Mouse (Mus musculus): ENCODE data around the gene Scgn. TPM values are rescaled to one million over a fixed set of nuclear protein-coding genes. Genes with fewer than 3 reads are reported as not detected.

Scgn gene
- polyA plus RNA-seq, 1 experiment: not detected

- Histone ChIP-seq H3K4me3 (no peak overlapping the region), H3K27me3 (ENCODE audit: control insufficient read depth, insufficient read depth, insufficient read length) (no peaks in the 10 kb centered on the region), H3K36me3 (ENCODE audit: control insufficient read depth, insufficient read depth) (no peaks in the 10 kb centered on the region), H3K79me2 (ENCODE audit: control insufficient read depth, insufficient read depth) (no peaks in the 10 kb centered on the region), H3K4me2 (ENCODE audit: low read depth) (no peak overlapping the region), H3ac (ENCODE audit: control insufficient read depth, insufficient read length) (no peak overlapping the region)
- TF ChIP-seq SRF (IDR thresholded peaks at IDR 0.05; ENCODE audit: control insufficient read depth, insufficient read length, low read depth) (no peak), E2F4 (IDR thresholded peaks at IDR 0.05; ENCODE audit: insufficient read depth) (no peak), USF1 (IDR thresholded peaks at IDR 0.05; ENCODE audit: low read depth) (no peak), MYOD1 (IDR thresholded peaks at IDR 0.05; ENCODE audit: control insufficient read depth in 1 of 3, insufficient read length in 2 of 3, low read depth in 2 of 3) (no peak), MAX (IDR thresholded peaks at IDR 0.05; ENCODE audit: low read depth) (no peak), POLR2A (IDR thresholded peaks at IDR 0.05; ENCODE audit: insufficient read length, low read depth) (no peak), POLR2AphosphoS2 (IDR thresholded peaks at IDR 0.05; ENCODE audit: insufficient read length, low read depth) (no peak), REST (IDR thresholded peaks at IDR 0.05; ENCODE audit: insufficient read depth, insufficient read length) (no peak), TCF12 (IDR thresholded peaks at IDR 0.05; ENCODE audit: insufficient read depth, poor library complexity, severe bottlenecking) (no peak), CEBPB (IDR thresholded peaks at IDR 0.05; ENCODE audit: insufficient read depth, poor library complexity, severe bottlenecking) (no peak), MYOG (IDR thresholded peaks at IDR 0.05; ENCODE audit: control insufficient read depth in 1 of 3, insufficient read depth in 1 of 3, insufficient read length in 2 of 3, low read depth in 2 of 3) (no peak), TCF3 (IDR thresholded peaks at IDR 0.05; ENCODE audit: insufficient read length, low read depth) (no peak)
Measured at GRCm38 (mm10) chr13:23972271-23972670, 18.7 kb downstream of the Scgn start.

- Histone ChIP-seq H3K36me3 (ENCODE audit: control insufficient read depth, insufficient read depth) (no peaks in the 10 kb centered on the region), H3K27me3 (ENCODE audit: control insufficient read depth, insufficient read depth, insufficient read length) (no peaks in the 10 kb centered on the region), H3ac (ENCODE audit: control insufficient read depth, insufficient read length) (no peak overlapping the region), H3K4me3 (no peak overlapping the region), H3K79me2 (ENCODE audit: control insufficient read depth, insufficient read depth) (no peaks in the 10 kb centered on the region), H3K4me2 (ENCODE audit: low read depth) (no peak overlapping the region)
- TF ChIP-seq POLR2A (IDR thresholded peaks at IDR 0.05; ENCODE audit: insufficient read length, low read depth) (no peak), TCF12 (IDR thresholded peaks at IDR 0.05; ENCODE audit: insufficient read depth, poor library complexity, severe bottlenecking) (no peak), E2F4 (IDR thresholded peaks at IDR 0.05; ENCODE audit: insufficient read depth) (no peak), POLR2AphosphoS2 (IDR thresholded peaks at IDR 0.05; ENCODE audit: insufficient read length, low read depth) (no peak), MYOG (IDR thresholded peaks at IDR 0.05; ENCODE audit: control insufficient read depth in 1 of 3, insufficient read depth in 1 of 3, insufficient read length in 2 of 3, low read depth in 2 of 3) (no peak), USF1 (IDR thresholded peaks at IDR 0.05; ENCODE audit: low read depth) (no peak), MAX (IDR thresholded peaks at IDR 0.05; ENCODE audit: low read depth) (no peak), SRF (IDR thresholded peaks at IDR 0.05; ENCODE audit: control insufficient read depth, insufficient read length, low read depth) (no peak), MYOD1 (IDR thresholded peaks at IDR 0.05; ENCODE audit: control insufficient read depth in 1 of 3, insufficient read length in 2 of 3, low read depth in 2 of 3) (no peak), REST (IDR thresholded peaks at IDR 0.05; ENCODE audit: insufficient read depth, insufficient read length) (no peak), CEBPB (IDR thresholded peaks at IDR 0.05; ENCODE audit: insufficient read depth, poor library complexity, severe bottlenecking) (no peak), TCF3 (IDR thresholded peaks at IDR 0.05; ENCODE audit: insufficient read length, low read depth) (no peak)
Measured at GRCm38 (mm10) chr13:23971870-23972269, 19.1 kb downstream of the Scgn start.

GRCm38 (mm10) chr13:23964909-23965308 is 26.1 kb downstream of the Scgn start:
- H3K27me3 ChIP-seq (ENCODE audit: control insufficient read depth, insufficient read depth, insufficient read length): peaks cover 11% of the 10 kb centered on the region
- no peak overlapping the region for H3K4me3 ChIP-seq
- TF ChIP-seq MAX (IDR thresholded peaks at IDR 0.05; ENCODE audit: low read depth): no peak
- TF ChIP-seq TCF12 (IDR thresholded peaks at IDR 0.05; ENCODE audit: insufficient read depth, poor library complexity, severe bottlenecking): no peak
- no peak for TF ChIP-seq POLR2A (IDR thresholded peaks at IDR 0.05; ENCODE audit: insufficient read length, low read depth)
- no peak for TF ChIP-seq REST (IDR thresholded peaks at IDR 0.05; ENCODE audit: insufficient read depth, insufficient read length)
- TF ChIP-seq CEBPB (IDR thresholded peaks at IDR 0.05; ENCODE audit: insufficient read depth, poor library complexity, severe bottlenecking): no peak
- TF ChIP-seq TCF3 (IDR thresholded peaks at IDR 0.05; ENCODE audit: insufficient read length, low read depth): no peak
- TF ChIP-seq USF1 (IDR thresholded peaks at IDR 0.05; ENCODE audit: low read depth): no peak
- no peak for TF ChIP-seq POLR2AphosphoS2 (IDR thresholded peaks at IDR 0.05; ENCODE audit: insufficient read length, low read depth)
- no peak for TF ChIP-seq MYOD1 (IDR thresholded peaks at IDR 0.05; ENCODE audit: control insufficient read depth in 1 of 3, insufficient read length in 2 of 3, low read depth in 2 of 3)
- TF ChIP-seq E2F4 (IDR thresholded peaks at IDR 0.05; ENCODE audit: insufficient read depth): no peak
- no peak for TF ChIP-seq MYOG (IDR thresholded peaks at IDR 0.05; ENCODE audit: control insufficient read depth in 1 of 3, insufficient read depth in 1 of 3, insufficient read length in 2 of 3, low read depth in 2 of 3)
- TF ChIP-seq SRF (IDR thresholded peaks at IDR 0.05; ENCODE audit: control insufficient read depth, insufficient read length, low read depth): no peak
- H3K36me3 ChIP-seq (ENCODE audit: control insufficient read depth, insufficient read depth): no peaks in the 10 kb centered on the region
- H3K4me2 ChIP-seq (ENCODE audit: low read depth): no peak overlapping the region
- no peak overlapping the region for H3ac ChIP-seq (ENCODE audit: control insufficient read depth, insufficient read length)
- H3K79me2 ChIP-seq (ENCODE audit: control insufficient read depth, insufficient read depth): no peaks in the 10 kb centered on the region

- H3K79me2 ChIP-seq (ENCODE audit: control insufficient read depth, insufficient read depth): no peaks in the 10 kb centered on the region
- no peak for TF ChIP-seq MYOG (IDR thresholded peaks at IDR 0.05; ENCODE audit: control insufficient read depth in 1 of 3, insufficient read depth in 1 of 3, insufficient read length in 2 of 3, low read depth in 2 of 3)
- TF ChIP-seq E2F4 (IDR thresholded peaks at IDR 0.05; ENCODE audit: insufficient read depth): no peak
- no peak for TF ChIP-seq SRF (IDR thresholded peaks at IDR 0.05; ENCODE audit: control insufficient read depth, insufficient read length, low read depth)
- TF ChIP-seq TCF12 (IDR thresholded peaks at IDR 0.05; ENCODE audit: insufficient read depth, poor library complexity, severe bottlenecking): no peak
- TF ChIP-seq POLR2AphosphoS2 (IDR thresholded peaks at IDR 0.05; ENCODE audit: insufficient read length, low read depth): no peak
- TF ChIP-seq MAX (IDR thresholded peaks at IDR 0.05; ENCODE audit: low read depth): no peak
- TF ChIP-seq CEBPB (IDR thresholded peaks at IDR 0.05; ENCODE audit: insufficient read depth, poor library complexity, severe bottlenecking): no peak
- TF ChIP-seq USF1 (IDR thresholded peaks at IDR 0.05; ENCODE audit: low read depth): no peak
- TF ChIP-seq POLR2A (IDR thresholded peaks at IDR 0.05; ENCODE audit: insufficient read length, low read depth): no peak
- TF ChIP-seq MYOD1 (IDR thresholded peaks at IDR 0.05; ENCODE audit: control insufficient read depth in 1 of 3, insufficient read length in 2 of 3, low read depth in 2 of 3): no peak
- no peak overlapping the region for H3K4me2 ChIP-seq (ENCODE audit: low read depth)
- no peak overlapping the region for H3ac ChIP-seq (ENCODE audit: control insufficient read depth, insufficient read length)
- H3K36me3 ChIP-seq (ENCODE audit: control insufficient read depth, insufficient read depth): no peaks in the 10 kb centered on the region
- peaks cover 11% of the 10 kb centered on the region for H3K27me3 ChIP-seq (ENCODE audit: control insufficient read depth, insufficient read depth, insufficient read length)
- H3K4me3 ChIP-seq: no peak overlapping the region
Measured at GRCm38 (mm10) chr13:23959776-23960175, 31.2 kb downstream of the Scgn start.

Data from myocyte (in vitro differentiated cells).